Mouse (Mus musculus) B cell, adult 67 days (primary cell): ENCODE results near the gene Mrgprb2. TPM values are rescaled to one million over a fixed set of nuclear protein-coding genes. Genes with fewer than 3 reads are reported as not detected.

Source experiments
- total RNA-seq, 2 experiments: library from RNA; stranded (reverse); gene quantifications; 4 replicates each; pipeline ENCODE4 v1.2.4; 2023

The Mrgprb2 gene
- total RNA-seq = not detected

GRCm38 (mm10) chr7:48557986-48558385 is at the start of gene Mrgprb2:
TSS of gene Mrgprb2 (minus strand) at chr7:48558086.

Other genes starting within 250 kb of the Mrgprb2 start
- gene Mrgprb8, start 169.6 kb downstream of the Mrgprb2 start, total RNA-seq = not detected
- not detected for gene Mrgprb1, start 101.7 kb downstream of the Mrgprb2 start, total RNA-seq
- not detected for gene Mrgprx2, start 58.8 kb downstream of the Mrgprb2 start, total RNA-seq
- gene Mrgprb3, start 85.7 kb upstream of the Mrgprb2 start, total RNA-seq = not detected
- 10 to 100 TPM; 39.4 to 44.1 TPM for gene Zdhhc13, start 230.9 kb upstream of the Mrgprb2 start, total RNA-seq